Mouse (Mus musculus): ENCODE results near the gene Selenom. TPM values are rescaled to one million over a fixed set of nuclear protein-coding genes. Genes with fewer than 3 reads are reported as not detected.

The Selenom gene
- polyA plus RNA-seq, 1 experiment from 2014 or later: 78.0 TPM

DNA sequence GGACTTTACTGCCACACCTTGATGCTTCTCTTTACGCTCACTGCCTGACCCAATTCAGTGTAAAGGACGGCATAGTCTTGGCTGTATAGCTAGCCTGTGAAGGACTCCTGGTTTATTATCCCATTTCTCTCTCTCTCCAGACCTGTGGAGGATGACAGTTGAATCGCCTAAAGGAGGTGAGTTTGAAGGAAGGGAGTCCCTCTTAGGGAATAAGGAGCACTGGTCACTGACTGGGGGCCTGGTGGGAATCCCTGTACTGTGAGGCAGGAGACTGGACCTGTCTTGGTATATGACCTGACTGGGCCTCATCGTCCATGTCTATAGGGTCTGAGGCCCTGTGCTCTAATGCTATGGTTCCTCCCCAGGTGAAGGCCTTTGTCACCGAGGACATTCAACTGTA, 1.6 kb downstream of the Selenom start:
- peaks cover 29% of the 10 kb centered on the region for H3K4me1 ChIP-seq
- H3K9ac ChIP-seq: no peak overlapping the region
- H3K36me3 ChIP-seq: peaks cover 14% of the 10 kb centered on the region
- H3K27me3 ChIP-seq: peaks cover 38% of the 10 kb centered on the region
- WGBS: 82% methylated on average over 5 of the region's 5 CpGs
- no peak overlapping the region for H3K27ac ChIP-seq
- no peak for ATAC-seq (ENCODE audit: low FRiP score)
- H3K4me2 ChIP-seq (replicated peaks): no peak overlapping the region
- H3K9me3 ChIP-seq (replicated peaks): no peaks in the 10 kb centered on the region
- H3K4me3 ChIP-seq: no peak overlapping the region

DNA sequence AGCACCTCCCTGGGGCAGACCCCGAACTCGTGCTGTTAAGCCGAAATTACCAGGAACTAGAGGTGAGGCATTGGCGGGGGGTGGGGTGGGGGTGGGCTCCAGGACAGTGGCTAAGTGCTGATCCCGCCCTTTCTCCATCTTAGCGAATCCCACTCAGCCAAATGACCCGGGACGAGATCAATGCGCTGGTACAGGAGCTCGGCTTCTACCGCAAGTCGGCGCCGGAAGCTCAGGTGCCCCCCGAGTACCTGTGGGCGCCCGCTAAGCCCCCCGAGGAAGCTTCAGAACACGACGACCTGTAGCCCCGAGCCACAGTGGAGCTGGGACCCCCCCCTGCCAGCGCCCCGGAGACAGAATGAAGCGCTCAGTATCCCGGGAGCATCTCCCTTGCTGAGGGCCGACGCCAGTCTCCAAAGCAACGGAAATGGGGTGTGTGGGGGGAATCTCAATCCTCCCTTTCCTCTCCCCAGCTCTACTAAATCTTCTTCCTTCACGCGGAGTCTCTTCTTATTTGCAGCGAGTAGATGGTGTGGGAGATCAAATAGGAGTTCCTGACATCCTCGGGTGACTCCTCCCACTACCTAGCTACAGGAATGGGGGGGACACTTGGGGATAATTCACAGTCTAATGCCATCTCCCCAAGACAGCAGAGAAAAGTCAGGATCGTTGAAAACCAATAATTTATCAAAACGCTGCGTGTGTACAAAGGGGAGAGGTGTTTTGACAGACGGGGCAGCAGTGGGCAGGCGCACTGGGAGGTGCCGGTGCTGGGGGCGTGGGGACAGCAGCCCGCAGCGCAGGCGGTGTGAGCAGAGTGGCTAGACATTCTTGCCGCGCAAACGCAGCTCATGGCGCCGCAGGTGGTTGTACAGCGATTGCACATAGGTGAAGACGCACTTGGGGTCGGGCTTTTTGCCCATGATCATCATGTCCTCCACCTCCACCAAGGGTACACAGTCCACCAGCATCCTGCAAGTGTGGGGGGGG, 2.7 kb downstream of the Selenom start:
- 2% methylated on average over 50 of the region's 50 CpGs for WGBS
- H3K9me3 ChIP-seq (replicated peaks): no peaks in the 10 kb centered on the region

DNA sequence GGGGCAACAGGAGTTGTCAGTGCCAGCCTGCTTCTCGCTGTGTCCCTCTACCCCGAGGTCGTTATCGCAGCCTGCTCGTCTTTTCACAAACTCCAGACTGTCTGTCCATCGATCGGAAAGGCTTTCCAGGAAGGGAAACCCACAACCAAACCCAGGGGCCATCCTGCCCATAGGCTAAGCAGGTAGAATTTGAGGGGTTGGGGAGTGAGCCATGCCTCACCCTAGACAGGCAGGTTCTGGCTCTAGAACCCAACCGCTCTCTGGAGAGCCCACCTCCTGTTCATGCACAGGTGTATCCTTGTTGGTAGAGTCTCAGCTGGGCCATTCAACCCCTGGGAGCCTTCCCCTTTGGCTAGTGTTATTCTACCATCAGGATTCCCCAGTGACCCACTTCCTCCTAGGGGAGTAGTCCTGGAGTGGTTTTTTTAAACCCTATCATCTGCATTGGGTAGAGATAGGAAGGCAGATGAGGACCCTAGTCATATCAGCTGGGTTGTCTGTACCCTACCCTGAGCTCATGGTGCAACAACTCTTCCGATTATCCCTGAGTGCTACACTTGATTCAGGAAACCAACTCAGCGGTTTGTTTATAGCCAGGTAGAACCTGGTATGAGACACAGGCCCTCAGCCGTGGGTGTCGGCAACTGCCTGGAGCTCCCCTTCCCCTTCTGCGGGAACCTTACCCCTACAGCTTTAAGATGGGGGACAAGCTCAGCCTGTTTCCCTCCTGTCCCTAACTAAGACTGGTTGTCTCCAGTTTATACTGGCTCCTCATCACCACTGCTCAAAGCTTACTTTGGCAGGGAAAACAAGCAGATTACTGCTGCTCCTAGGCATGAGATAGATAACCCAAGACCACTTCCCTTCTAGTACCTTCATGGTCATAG, 3.6 kb downstream of the Selenom start:
- ATAC-seq (ENCODE audit: low FRiP score): no peak
- Histone ChIP-seq H3K9ac (0 out of 2 replicates have a peak overlapping the region, but pooled peaks have one; percentile 8), H3K4me3 (peak overlapping the region; percentile 39; the same call in 1 of the 2 replicates), H3K27ac (no peak overlapping the region), H3K27me3 (peaks cover 38% of the 10 kb centered on the region), H3K4me1 (peaks cover 29% of the 10 kb centered on the region), H3K4me2 (replicated peaks) (peak overlapping the region; percentile 72), H3K36me3 (peaks cover 31% of the 10 kb centered on the region), H3K9me3 (replicated peaks) (no peaks in the 10 kb centered on the region)
- WGBS: 61% methylated on average over 13 of the region's 13 CpGs

More for the DNA sequence above, 2.7 kb downstream of the Selenom start:
- peak overlapping the region; percentile 39 for H3K4me3 ChIP-seq
- H3K27ac ChIP-seq: no peak overlapping the region
- H3K27me3 ChIP-seq: peaks cover 38% of the 10 kb centered on the region
- peak overlapping the region; percentile 72 for H3K4me2 ChIP-seq (replicated peaks)
- H3K4me1 ChIP-seq: peaks cover 29% of the 10 kb centered on the region
- H3K36me3 ChIP-seq: peaks cover 21% of the 10 kb centered on the region
- peak overlapping the region; percentile 61 for H3K9ac ChIP-seq
- ATAC-seq (ENCODE audit: low FRiP score): no peak

DNA sequence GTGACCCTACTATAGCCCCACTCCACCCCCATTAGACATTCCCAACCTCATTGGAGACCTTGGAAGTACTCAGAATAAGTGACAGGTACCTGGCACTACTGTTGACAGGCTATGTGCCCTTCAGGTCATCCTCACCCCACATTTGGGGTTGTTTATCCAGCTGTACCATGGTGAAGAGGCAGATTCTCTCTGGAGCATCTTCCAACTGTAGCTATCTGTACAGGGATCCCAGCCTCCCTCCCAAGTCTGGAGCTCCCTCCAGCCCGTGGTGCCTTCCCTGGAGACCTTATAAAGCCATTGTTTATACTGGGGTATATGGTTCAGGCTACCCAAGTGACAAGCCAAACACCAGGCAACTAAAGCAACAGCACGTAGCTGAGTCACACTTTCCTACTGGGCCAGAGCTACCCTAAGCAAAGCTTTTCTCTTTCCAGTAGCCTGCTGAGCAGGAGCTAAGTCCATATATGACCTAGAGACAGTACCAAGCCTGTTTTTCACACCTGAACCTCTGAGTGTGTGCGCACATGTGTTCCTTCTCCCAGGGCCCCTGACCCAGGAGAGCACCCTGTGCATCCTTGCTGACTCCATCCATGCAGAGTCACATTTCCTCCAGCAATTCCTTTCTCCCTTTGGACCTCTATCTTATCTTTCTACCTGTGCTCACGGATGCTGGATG, 4.7 kb downstream of the Selenom start:
- Histone ChIP-seq H3K4me3 (no peak overlapping the region), H3K9me3 (replicated peaks) (no peaks in the 10 kb centered on the region), H3K9ac (no peak overlapping the region), H3K27ac (no peak overlapping the region), H3K4me2 (replicated peaks) (no peak overlapping the region), H3K36me3 (peaks cover 33% of the 10 kb centered on the region), H3K27me3 (peaks cover 38% of the 10 kb centered on the region), H3K4me1 (peaks cover 29% of the 10 kb centered on the region)
- ATAC-seq (ENCODE audit: low FRiP score): no peak
- 76% methylated on average over 4 of the region's 4 CpGs for WGBS

DNA sequence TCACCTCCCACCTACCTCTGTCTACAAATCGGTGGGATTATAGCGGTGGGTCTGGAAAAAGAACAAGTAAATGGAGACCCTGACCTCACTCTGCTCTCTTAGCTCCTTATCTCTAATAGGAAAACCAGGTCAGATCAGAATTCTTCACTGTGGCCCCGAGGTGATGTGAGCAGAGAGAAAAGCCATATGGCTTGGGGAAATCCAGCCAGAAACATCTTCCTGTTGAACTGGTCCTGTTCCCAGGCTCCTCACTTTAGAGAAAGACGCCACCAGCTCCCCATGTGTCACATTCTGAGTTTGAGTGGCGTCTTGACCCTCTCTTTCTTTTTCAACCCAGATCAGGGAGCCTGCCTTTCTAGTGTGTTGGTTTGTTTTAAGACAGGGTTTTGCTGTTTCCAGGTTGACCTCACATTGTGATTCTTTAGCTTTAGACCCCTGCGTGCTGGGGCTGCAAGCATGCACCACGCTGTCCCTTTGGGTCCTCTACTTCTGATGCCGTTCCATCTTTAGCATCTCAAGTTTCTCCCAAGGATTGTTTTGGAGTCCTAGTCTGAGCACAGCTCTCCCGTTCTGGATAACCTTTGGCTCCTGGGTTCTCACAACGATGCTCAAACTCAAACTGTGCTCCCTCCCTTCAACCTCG, 5.4 kb downstream of the Selenom start:
- Histone ChIP-seq H3K9ac (no peak overlapping the region), H3K27ac (no peak overlapping the region), H3K36me3 (peaks cover 40% of the 10 kb centered on the region), H3K27me3 (peaks cover 37% of the 10 kb centered on the region), H3K4me1 (peaks cover 26% of the 10 kb centered on the region), H3K4me2 (replicated peaks) (no peak overlapping the region), H3K4me3 (no peak overlapping the region), H3K9me3 (replicated peaks) (no peaks in the 10 kb centered on the region)
- ATAC-seq (ENCODE audit: low FRiP score): no peak
- 82% methylated on average over 11 of the region's 11 CpGs for WGBS

DNA sequence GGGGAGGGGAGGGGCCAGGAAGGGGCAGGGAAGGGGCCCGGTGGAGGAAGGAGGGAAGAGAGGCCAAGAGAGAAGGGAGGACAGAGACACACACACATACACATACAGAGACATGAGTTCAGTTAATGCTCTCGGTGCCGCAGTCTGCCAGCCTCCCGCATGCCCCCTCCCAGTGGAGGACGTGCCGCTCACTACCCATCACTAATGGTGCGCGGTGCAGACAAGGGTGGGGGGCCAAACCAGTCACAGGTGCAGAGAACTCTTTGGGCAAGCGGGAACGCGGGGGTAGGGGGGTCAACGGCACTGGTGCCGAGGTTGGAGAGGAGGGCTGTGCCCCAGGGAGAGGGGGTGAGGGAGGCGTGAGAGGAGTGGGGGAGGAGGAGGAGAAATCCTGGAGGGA, 6.4 kb downstream of the Selenom start:
- H3K9ac ChIP-seq: no peak overlapping the region
- peaks cover 16% of the 10 kb centered on the region for H3K4me1 ChIP-seq
- peaks cover 26% of the 10 kb centered on the region for H3K27me3 ChIP-seq
- H3K4me3 ChIP-seq: no peak overlapping the region
- H3K36me3 ChIP-seq: peaks cover 49% of the 10 kb centered on the region
- no peaks in the 10 kb centered on the region for H3K9me3 ChIP-seq (replicated peaks)
- ATAC-seq (ENCODE audit: low FRiP score): no peak
- 84% methylated on average over 14 of the region's 14 CpGs for WGBS
- no peak overlapping the region for H3K4me2 ChIP-seq (replicated peaks)
- H3K27ac ChIP-seq: no peak overlapping the region

DNA sequence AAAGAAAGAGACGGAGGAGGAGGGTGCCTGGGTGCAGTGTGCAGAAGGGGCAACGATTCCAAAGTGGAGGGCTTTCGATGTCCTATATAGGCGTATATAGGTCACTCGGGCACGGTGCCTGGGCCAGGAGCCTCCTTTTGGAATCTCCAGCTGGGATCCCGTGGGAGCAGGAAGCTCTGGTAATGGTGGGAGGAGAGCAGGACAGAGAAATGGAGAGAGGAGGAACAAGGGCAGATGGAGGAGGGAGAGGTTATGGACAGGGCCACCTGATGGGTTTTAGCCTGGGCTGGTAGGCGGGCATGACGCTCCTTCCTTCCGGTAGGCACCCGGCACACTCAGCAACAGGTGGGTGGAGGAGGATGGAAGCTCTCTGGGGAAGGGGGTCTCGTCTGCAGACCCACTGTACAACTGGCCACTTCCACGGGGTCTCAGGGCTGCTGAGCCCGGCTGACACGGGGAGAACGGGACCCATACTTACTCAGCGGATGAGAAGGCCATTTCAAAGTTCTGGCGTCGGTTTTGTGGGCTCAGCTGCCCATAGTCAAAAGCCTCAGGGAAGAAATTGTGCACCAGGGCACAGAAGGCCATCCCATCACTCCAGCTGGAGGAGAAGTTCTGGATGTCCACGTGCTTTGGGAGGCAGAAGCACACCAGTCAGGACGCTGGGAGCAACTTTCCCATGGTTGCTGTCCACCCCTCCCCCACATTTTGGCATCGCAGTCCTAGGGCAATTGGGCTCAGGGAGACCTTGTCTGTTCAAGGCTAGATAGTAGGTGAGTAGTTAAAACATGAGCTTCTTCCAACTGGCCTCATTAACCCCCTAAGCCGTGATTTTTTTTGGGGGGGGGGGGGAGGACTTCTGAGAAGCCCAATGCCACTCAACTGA, 7.1 kb downstream of the Selenom start:
- no peak for ATAC-seq (ENCODE audit: low FRiP score)
- H3K9me3 ChIP-seq (replicated peaks): no peaks in the 10 kb centered on the region
- peaks cover 15% of the 10 kb centered on the region for H3K4me1 ChIP-seq
- peaks cover 20% of the 10 kb centered on the region for H3K27me3 ChIP-seq
- WGBS: 87% methylated on average over 23 of the region's 23 CpGs
- no peak overlapping the region for H3K4me3 ChIP-seq
- no peak overlapping the region for H3K9ac ChIP-seq
- no peak overlapping the region for H3K4me2 ChIP-seq (replicated peaks)
- H3K27ac ChIP-seq: no peak overlapping the region
- H3K36me3 ChIP-seq: peaks cover 52% of the 10 kb centered on the region

DNA sequence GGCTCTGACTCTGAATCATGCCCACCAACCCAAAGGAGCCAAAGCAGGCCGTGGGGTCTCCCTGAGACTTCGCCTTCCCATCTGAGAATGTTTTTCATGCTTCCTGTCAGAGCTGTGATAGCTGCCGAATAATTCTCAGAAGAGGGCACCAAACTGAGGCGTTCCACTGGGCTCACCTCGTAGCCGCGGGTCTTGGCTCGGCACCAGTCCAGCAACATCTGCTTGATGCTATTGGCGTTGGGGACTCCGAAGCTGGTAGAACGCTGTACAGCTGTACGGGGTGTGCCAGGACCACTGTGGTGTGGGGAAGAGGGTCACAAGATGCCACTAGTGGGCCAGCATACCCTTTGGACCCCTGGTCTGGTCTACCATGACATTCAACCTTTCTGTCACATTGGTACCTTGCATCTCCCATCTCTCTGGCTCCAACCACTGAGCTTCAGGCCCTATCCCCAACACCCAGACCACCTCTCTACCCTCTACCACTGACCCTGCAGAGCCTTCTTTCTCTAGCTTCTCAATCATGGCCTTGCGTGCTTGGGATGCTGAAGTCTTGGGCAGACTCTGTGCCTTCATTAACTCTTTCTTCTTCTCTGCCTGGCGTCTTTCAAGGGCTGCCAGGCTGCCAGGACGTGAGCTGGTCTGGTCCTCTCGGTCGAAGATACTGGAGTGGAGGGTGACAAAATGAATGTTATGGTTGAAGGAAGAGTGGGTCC, 8.0 kb downstream of the Selenom start:
- H3K27me3 ChIP-seq: peaks cover 11% of the 10 kb centered on the region
- H3K27ac ChIP-seq: no peak overlapping the region
- no peak for ATAC-seq (ENCODE audit: low FRiP score)
- WGBS: 96% methylated on average over 17 of the region's 17 CpGs
- no peak overlapping the region for H3K9ac ChIP-seq
- H3K4me1 ChIP-seq: peaks cover 7% of the 10 kb centered on the region
- no peaks in the 10 kb centered on the region for H3K9me3 ChIP-seq (replicated peaks)
- H3K36me3 ChIP-seq: peaks cover 60% of the 10 kb centered on the region
- no peak overlapping the region for H3K4me3 ChIP-seq
- H3K4me2 ChIP-seq (replicated peaks): no peak overlapping the region

DNA sequence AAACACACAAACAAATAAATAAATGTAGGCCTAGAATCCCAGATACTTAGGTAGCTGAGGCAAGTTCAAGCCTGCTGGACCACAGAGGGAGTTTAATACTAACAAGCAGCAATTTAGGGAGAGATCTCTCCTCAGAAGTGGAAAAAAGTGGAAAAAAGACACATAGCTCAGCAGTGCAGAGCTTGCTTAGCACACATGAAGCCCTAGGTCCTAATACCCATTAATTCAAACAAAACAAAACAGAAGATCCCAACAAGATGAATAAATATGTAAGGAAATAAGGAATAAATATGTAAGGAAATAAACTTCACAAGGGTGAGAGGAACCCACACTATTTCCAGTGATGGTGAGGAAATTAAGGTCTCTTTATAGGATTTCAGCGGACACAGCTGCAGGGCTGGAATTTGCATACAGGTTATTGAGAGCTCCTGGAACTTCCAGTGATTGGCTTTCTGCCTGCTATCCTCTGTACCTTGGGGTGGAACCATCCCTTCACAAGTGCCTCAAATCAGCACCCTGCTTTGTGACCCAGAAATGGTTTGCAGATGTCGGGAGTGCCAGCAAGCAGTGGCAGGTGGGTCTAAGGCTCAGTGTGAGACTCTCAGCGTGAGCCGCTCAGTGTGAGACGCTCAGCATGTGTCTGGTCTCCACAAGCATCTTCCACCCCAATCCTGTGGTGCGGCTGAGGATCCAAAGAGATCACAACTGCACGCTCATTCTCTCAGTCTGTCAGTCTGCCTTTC, 9.5 kb downstream of the Selenom start:
- Histone ChIP-seq H3K4me3 (no peak overlapping the region), H3K27me3 (no peaks in the 10 kb centered on the region), H3K36me3 (peaks cover 74% of the 10 kb centered on the region), H3K27ac (no peak overlapping the region), H3K9me3 (replicated peaks) (no peaks in the 10 kb centered on the region), H3K4me2 (replicated peaks) (no peak overlapping the region), H3K9ac (no peak overlapping the region), H3K4me1 (0 out of 2 replicates have a peak, but pooled peaks cover 2% of the 10 kb centered on the region)
- ATAC-seq (ENCODE audit: low FRiP score): no peak
- WGBS: 90% methylated on average over 7 of the region's 7 CpGs

DNA sequence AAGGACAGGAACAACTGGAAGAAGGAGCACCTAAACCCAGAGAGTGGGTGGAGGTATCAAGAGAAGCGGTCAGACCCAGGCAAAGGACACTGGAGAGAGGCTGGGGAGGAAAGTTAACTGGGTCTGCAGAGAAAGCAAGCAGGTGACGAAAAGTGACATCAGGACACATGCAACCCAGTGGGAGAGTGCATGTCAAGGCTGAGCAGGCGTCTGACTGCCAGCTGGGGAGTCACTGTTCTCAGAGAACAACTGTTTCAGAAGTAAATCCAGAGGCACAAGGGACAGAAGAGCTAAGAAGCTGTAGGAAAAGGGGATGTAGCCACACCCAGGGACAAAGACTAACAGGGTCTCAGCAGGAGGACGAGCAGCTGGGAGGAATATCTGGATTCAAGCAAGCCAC, 11.1 kb downstream of the Selenom start:
- no peak for ATAC-seq (ENCODE audit: low FRiP score)
- 85% methylated on average over 4 of the region's 4 CpGs for WGBS
- Histone ChIP-seq H3K9me3 (replicated peaks) (no peaks in the 10 kb centered on the region), H3K4me1 (0 out of 2 replicates have a peak, but pooled peaks cover 2% of the 10 kb centered on the region), H3K27me3 (no peaks in the 10 kb centered on the region), H3K4me2 (replicated peaks) (no peak overlapping the region), H3K9ac (no peak overlapping the region), H3K36me3 (peaks cover 76% of the 10 kb centered on the region), H3K27ac (no peak overlapping the region), H3K4me3 (no peak overlapping the region)

Data from hindbrain, embryonic 12.5 days (tissue).